Mouse (Mus musculus): ENCODE results near the gene Spem1. TPM values are rescaled to one million over a fixed set of nuclear protein-coding genes. Genes with fewer than 3 reads are reported as not detected.
A peak's percentile ranks its signal among the peaks of the same experiment; 100 is the strongest.

Gene Spem1
- total RNA-seq, 1 experiment: 0.27 TPM

- DNase-seq (ENCODE audit: low read depth, low spot score): no peak
- peak overlapping the region; percentile 62 to 92 for H3K4me3 ChIP-seq (ENCODE audit: insufficient read depth in 1 of 2, low read depth in 1 of 2, low read length in 2 of 2, poor library complexity in 1 of 2, severe bottlenecking in 1 of 2)
- peaks cover 3 to 18% of the 10 kb centered on the region in 2 experiments; a peak in 3 of 4 replicates for H3K4me1 ChIP-seq (ENCODE audit: control insufficient read depth in 2 of 2, insufficient read depth in 2 of 2, low read length in 2 of 2, poor library complexity in 1 of 2)
- TF ChIP-seq HCFC1 (IDR thresholded peaks at IDR 0.05; ENCODE audit: borderline replicate concordance, insufficient read depth, low read length): no peak
- TF ChIP-seq CHD2 (IDR thresholded peaks at IDR 0.05; ENCODE audit: low read depth, low read length): no peak
- no peak for TF ChIP-seq MAFK (IDR thresholded peaks at IDR 0.05; ENCODE audit: insufficient read depth, low read depth, low read length)
- TF ChIP-seq ZNF384 (IDR thresholded peaks at IDR 0.05; ENCODE audit: low read depth, low read length): no peak
- TF ChIP-seq ZC3H11A (IDR thresholded peaks at IDR 0.05; ENCODE audit: borderline replicate concordance, low read depth, low read length): no peak
- no peak overlapping the region for H3K27ac ChIP-seq (ENCODE audit: insufficient read depth, low read depth, low read length, poor library complexity, severe bottlenecking)
- H3K9me3 ChIP-seq (ENCODE audit: control insufficient read depth, insufficient read depth, low read depth, low read length): no peaks in the 10 kb centered on the region
- in situ Hi-C loops (cut with MboI; ENCODE audit: low sequenced_read_pairs in 2 of 2, unreplicated experiment in 2 of 2): loop anchor here in 1 of 2 experiments (10.0 kb wide), 1 partner anchor 72 kb away; the partner anchor contains the start of gene Tmem95
- peak overlapping the region; percentile 38 for H3K9ac ChIP-seq (ENCODE audit: insufficient read depth, low read depth, low read length, poor library complexity, severe bottlenecking)
- H3K36me3 ChIP-seq (ENCODE audit: control insufficient read depth, insufficient read depth, low read length, poor library complexity, severe bottlenecking): no peaks in the 10 kb centered on the region; the same call in 1 of the 2 replicates
These were observed 19.3 kb downstream of the Spem1 start for GRCm38 (mm10) chr11:69802648-69803105.

GRCm38 (mm10) chr11:69801379-69801977 is 20.5 kb downstream of the Spem1 start, which contains the start of gene Fgf11:
Fgf11 (minus strand) TSS chr11:69801857.
- in situ Hi-C loops (cut with MboI; ENCODE audit: low sequenced_read_pairs in 2 of 2, unreplicated experiment in 2 of 2): loop anchor here in 1 of 2 experiments (10.0 kb wide), 1 partner anchor 73 kb away; the partner anchor contains the start of gene Tmem95
- peak within 1 kb of the TSS; percentile 81 to 92 for H3K4me3 ChIP-seq (ENCODE audit: insufficient read depth in 1 of 2, low read depth in 1 of 2, low read length in 2 of 2, poor library complexity in 1 of 2, severe bottlenecking in 1 of 2)
- H3K9me3 ChIP-seq (ENCODE audit: control insufficient read depth, insufficient read depth, low read depth, low read length): no peaks in the 10 kb centered on the region
- TF ChIP-seq MAFK (IDR thresholded peaks at IDR 0.05; ENCODE audit: insufficient read depth, low read depth, low read length) (no peak), ZNF384 (IDR thresholded peaks at IDR 0.05; ENCODE audit: low read depth, low read length) (no peak), ZC3H11A (IDR thresholded peaks at IDR 0.05; ENCODE audit: borderline replicate concordance, low read depth, low read length) (no peak), CHD2 (IDR thresholded peaks at IDR 0.05; ENCODE audit: low read depth, low read length) (no peak), HCFC1 (IDR thresholded peaks at IDR 0.05; ENCODE audit: borderline replicate concordance, insufficient read depth, low read length) (no peak)
- no peak for DNase-seq (ENCODE audit: low read depth, low spot score)
- peaks cover 3 to 18% of the 10 kb centered on the region in 2 experiments; a peak in 3 of 4 replicates for H3K4me1 ChIP-seq (ENCODE audit: control insufficient read depth in 2 of 2, insufficient read depth in 2 of 2, low read length in 2 of 2, poor library complexity in 1 of 2)
- no peak within 1 kb of the TSS for H3K27ac ChIP-seq (ENCODE audit: insufficient read depth, low read depth, low read length, poor library complexity, severe bottlenecking)
- H3K36me3 ChIP-seq (ENCODE audit: control insufficient read depth, insufficient read depth, low read length, poor library complexity, severe bottlenecking): no peaks in the 10 kb centered on the region; the same call in 1 of the 2 replicates
- peak within 1 kb of the TSS; percentile 70 for H3K9ac ChIP-seq (ENCODE audit: insufficient read depth, low read depth, low read length, poor library complexity, severe bottlenecking)

GRCm38 (mm10) chr11:69800392-69801197 is 21.4 kb downstream of the Spem1 start:
- Histone ChIP-seq H3K36me3 (ENCODE audit: control insufficient read depth, insufficient read depth, low read length, poor library complexity, severe bottlenecking) (no peaks in the 10 kb centered on the region; the same call in 1 of the 2 replicates), H3K9me3 (ENCODE audit: control insufficient read depth, insufficient read depth, low read depth, low read length) (no peaks in the 10 kb centered on the region), H3K4me3 (ENCODE audit: insufficient read depth in 1 of 2, low read depth in 1 of 2, low read length in 2 of 2, poor library complexity in 1 of 2, severe bottlenecking in 1 of 2) (peak overlapping the region; percentile 68 to 81), H3K27ac (ENCODE audit: insufficient read depth, low read depth, low read length, poor library complexity, severe bottlenecking) (peak overlapping the region; percentile 30; the same call in 1 of the 2 replicates), H3K9ac (ENCODE audit: insufficient read depth, low read depth, low read length, poor library complexity, severe bottlenecking) (peak overlapping the region; percentile 70), H3K4me1 (ENCODE audit: control insufficient read depth in 2 of 2, insufficient read depth in 2 of 2, low read length in 2 of 2, poor library complexity in 1 of 2) (peaks cover 3 to 18% of the 10 kb centered on the region in 2 experiments; a peak in 3 of 4 replicates)
- no peak for DNase-seq (ENCODE audit: low read depth, low spot score)
- TF ChIP-seq ZC3H11A (IDR thresholded peaks at IDR 0.05; ENCODE audit: borderline replicate concordance, low read depth, low read length): no peak
- no peak for TF ChIP-seq ZNF384 (IDR thresholded peaks at IDR 0.05; ENCODE audit: low read depth, low read length)
- peak; percentile 71; the same call in 1 of the 2 replicates for TF ChIP-seq CHD2 (IDR thresholded peaks at IDR 0.05; ENCODE audit: low read depth, low read length)
- in situ Hi-C loops (cut with MboI; ENCODE audit: low sequenced_read_pairs in 2 of 2, unreplicated experiment in 2 of 2): loop anchor here in 1 of 2 experiments (10.0 kb wide), 1 partner anchor 74 kb away; the partner anchor contains the start of gene Tmem95

GRCm38 (mm10) chr11:69800138-69800391 is 21.9 kb downstream of the Spem1 start:
- Histone ChIP-seq H3K9me3 (ENCODE audit: control insufficient read depth, insufficient read depth, low read depth, low read length) (no peaks in the 10 kb centered on the region), H3K36me3 (ENCODE audit: control insufficient read depth, insufficient read depth, low read length, poor library complexity, severe bottlenecking) (no peaks in the 10 kb centered on the region; the same call in 1 of the 2 replicates), H3K4me1 (ENCODE audit: control insufficient read depth in 2 of 2, insufficient read depth in 2 of 2, low read length in 2 of 2, poor library complexity in 1 of 2) (peaks cover 3 to 18% of the 10 kb centered on the region in 2 experiments), H3K9ac (ENCODE audit: insufficient read depth, low read depth, low read length, poor library complexity, severe bottlenecking) (peak overlapping the region; percentile 70), H3K27ac (ENCODE audit: insufficient read depth, low read depth, low read length, poor library complexity, severe bottlenecking) (no peak overlapping the region), H3K4me3 (ENCODE audit: insufficient read depth in 1 of 2, low read depth in 1 of 2, low read length in 2 of 2, poor library complexity in 1 of 2, severe bottlenecking in 1 of 2) (peak overlapping the region; percentile 68 to 81)
- TF ChIP-seq ZNF384 (IDR thresholded peaks at IDR 0.05; ENCODE audit: low read depth, low read length): no peak
- TF ChIP-seq HCFC1 (IDR thresholded peaks at IDR 0.05; ENCODE audit: borderline replicate concordance, insufficient read depth, low read length): no peak
- TF ChIP-seq CHD2 (IDR thresholded peaks at IDR 0.05; ENCODE audit: low read depth, low read length): no peak
- peak; percentile 93 for TF ChIP-seq MAFK (IDR thresholded peaks at IDR 0.05; ENCODE audit: insufficient read depth, low read depth, low read length)
- no peak for TF ChIP-seq ZC3H11A (IDR thresholded peaks at IDR 0.05; ENCODE audit: borderline replicate concordance, low read depth, low read length)
- DNase-seq (ENCODE audit: low read depth, low spot score): no peak
- in situ Hi-C loops (cut with MboI; ENCODE audit: low sequenced_read_pairs in 2 of 2, unreplicated experiment in 2 of 2): loop anchor here in 1 of 2 experiments (10.0 kb wide), 1 partner anchor 75 kb away; the partner anchor contains the start of gene Tmem95
